Mouse (Mus musculus): ENCODE results near the gene Derl2. TPM values are rescaled to one million over a fixed set of nuclear protein-coding genes. Genes with fewer than 3 reads are reported as not detected.

Derl2 gene
- polyA plus RNA-seq, 1 experiment from 2014 or later: 29.4 TPM

Other genes starting within 250 kb of the Derl2 start
- gene Scimp, start 207.3 kb downstream of the Derl2 start, polyA plus RNA-seq (2015; fragmentation: Nextera tagmentation; extraction: Ambion mirVana): 0.39 TPM in 1 of 2 replicates, not detected in the other
- 85.5 and 88.9 TPM in 2 replicates for gene Rabep1, start 175.1 kb downstream of the Derl2 start, polyA plus RNA-seq (2015; fragmentation: Nextera tagmentation; extraction: Ambion mirVana)
- gene Nup88, start 49.9 kb downstream of the Derl2 start, polyA plus RNA-seq (2015; fragmentation: Nextera tagmentation; extraction: Ambion mirVana): 111 and 117 TPM in 2 replicates
- gene Rpain, start 49.6 kb downstream of the Derl2 start, polyA plus RNA-seq (2015; fragmentation: Nextera tagmentation; extraction: Ambion mirVana): 69.0 and 69.9 TPM in 2 replicates
- 175 and 182 TPM in 2 replicates for gene C1qbp, start 36.8 kb downstream of the Derl2 start, polyA plus RNA-seq (2015; fragmentation: Nextera tagmentation; extraction: Ambion mirVana)
- 14.3 and 15.7 TPM in 2 replicates for gene Dhx33, start 15.4 kb downstream of the Derl2 start, polyA plus RNA-seq (2015; fragmentation: Nextera tagmentation; extraction: Ambion mirVana)
- 36.2 TPM in 2 replicates for gene Mis12, start 230 bp downstream of the Derl2 start, polyA plus RNA-seq (2015; fragmentation: Nextera tagmentation; extraction: Ambion mirVana)
- 662 and 678 TPM in 2 replicates for gene 6330403K07Rik, start 13.7 kb upstream of the Derl2 start, polyA plus RNA-seq (2015; fragmentation: Nextera tagmentation; extraction: Ambion mirVana)
- gene Nlrp1a, start 124.9 kb upstream of the Derl2 start, polyA plus RNA-seq (2015; fragmentation: Nextera tagmentation; extraction: Ambion mirVana): 0.05 TPM in 1 of 2 replicates, not detected in the other
- gene Nlrp1b, start 210.9 kb upstream of the Derl2 start, polyA plus RNA-seq (2015; fragmentation: Nextera tagmentation; extraction: Ambion mirVana): not detected in 2 replicates